Mouse (Mus musculus): ENCODE results near the gene C130026I21Rik. TPM values are rescaled to one million over a fixed set of nuclear protein-coding genes. Genes with fewer than 3 reads are reported as not detected.
"Not testable (repeated sequence)": the region's sequence is repeated elsewhere in the genome, so short reads cannot be mapped to it uniquely, and the experiment has no call there.

C130026I21Rik gene
- polyA plus RNA-seq, 1 experiment, result not detected

DNA sequence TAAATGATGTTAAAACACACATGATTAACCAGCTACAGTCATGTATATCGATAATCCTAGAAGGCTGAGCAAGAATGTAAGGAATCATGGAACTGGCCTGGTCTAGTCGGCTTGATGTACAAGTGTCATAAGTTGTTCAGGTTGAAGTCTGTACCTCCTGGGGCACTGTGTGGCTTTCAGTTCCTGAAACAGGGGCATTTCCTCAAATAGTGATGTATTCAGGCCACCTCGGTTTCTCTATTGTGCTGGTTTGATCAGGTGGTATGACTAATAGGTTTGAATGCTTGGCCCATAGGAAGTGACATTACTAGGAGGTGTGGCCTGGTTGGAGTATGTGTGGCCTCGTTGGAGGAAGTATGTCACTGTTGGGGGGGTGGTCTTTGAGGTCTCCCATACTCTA is 236.0 kb downstream of the C130026I21Rik start:
- not testable (repeated sequence) for H3K27ac ChIP-seq (ENCODE audit: insufficient read depth, low read depth, low read length); H3K4me1 ChIP-seq (ENCODE audit: control insufficient read depth, insufficient read depth, low read length); H3K4me3 ChIP-seq (ENCODE audit: insufficient read depth, low read depth, low read length)
- WGBS, result 74% methylated on average over 4 of the region's 4 CpGs

DNA sequence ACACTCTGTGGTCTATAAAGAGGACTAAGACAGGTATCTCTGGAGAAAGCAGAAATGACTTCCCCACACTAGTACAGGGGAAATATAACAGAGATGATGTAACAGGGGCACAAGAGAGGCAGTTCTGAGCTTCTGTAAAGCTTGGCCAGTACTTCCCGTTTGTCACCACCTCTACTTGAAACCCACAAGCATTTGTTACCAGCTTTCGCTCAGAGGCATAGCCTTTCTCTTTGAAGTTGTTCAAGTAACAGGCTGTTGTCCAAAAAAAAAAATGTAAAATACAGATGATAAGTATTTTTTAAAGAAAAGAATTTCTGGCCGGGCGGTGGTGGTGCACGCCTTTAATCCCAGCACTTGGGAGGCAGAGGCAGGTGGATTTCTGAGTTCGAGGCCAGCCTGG is 236.8 kb downstream of the C130026I21Rik start:
- H3K27ac ChIP-seq (ENCODE audit: insufficient read depth, low read depth, low read length); H3K4me1 ChIP-seq (ENCODE audit: control insufficient read depth, insufficient read depth, low read length); H3K4me3 ChIP-seq (ENCODE audit: insufficient read depth, low read depth, low read length): not testable (repeated sequence)
- WGBS, result 96% methylated on average over 5 of the region's 6 CpGs

DNA sequence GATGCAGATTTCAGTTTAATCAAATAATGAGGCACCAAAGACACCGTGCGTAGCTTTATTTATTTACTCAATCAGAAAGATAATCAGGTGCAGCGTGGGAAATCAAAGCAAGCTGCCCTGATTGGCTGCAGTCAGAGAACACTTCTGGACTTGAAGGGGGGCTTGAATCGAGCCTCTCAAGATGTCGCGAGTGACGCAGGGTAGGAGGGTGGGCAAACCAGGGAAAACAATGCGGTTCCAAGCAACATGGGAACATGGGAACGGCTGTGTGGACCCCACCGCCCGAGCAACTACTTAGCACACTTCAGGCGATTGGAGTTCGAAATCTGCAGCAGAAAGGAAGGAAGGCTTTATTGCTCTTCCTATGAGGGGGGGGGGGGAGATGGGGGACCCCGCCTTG is 240.2 kb downstream of the C130026I21Rik start:
- WGBS, result 59% methylated on average over 13 of the region's 14 CpGs
- not testable (repeated sequence) for H3K4me1 ChIP-seq (ENCODE audit: control insufficient read depth, insufficient read depth, low read length); H3K4me3 ChIP-seq (ENCODE audit: insufficient read depth, low read depth, low read length); H3K27ac ChIP-seq (ENCODE audit: insufficient read depth, low read depth, low read length)

DNA sequence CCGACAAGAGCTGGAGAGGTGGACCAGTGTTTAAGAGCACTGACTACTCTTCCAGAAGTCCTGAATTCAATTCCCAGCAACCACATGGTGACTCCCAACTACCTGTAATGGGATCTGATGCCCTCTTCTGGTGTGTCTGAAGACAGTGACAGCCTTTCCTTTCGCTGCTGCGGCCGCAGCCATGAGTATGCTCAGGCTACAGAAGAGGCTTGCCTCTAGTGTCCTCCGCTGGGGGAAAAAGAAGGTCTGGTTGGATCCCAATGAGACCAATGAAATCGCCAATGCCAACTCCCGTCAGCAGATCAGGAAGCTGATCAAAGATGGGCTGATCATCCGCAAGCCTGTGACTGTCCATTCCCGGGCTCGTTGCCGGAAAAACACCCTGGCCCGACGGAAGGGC is 258.4 kb downstream of the C130026I21Rik start:
- H3K27ac ChIP-seq (ENCODE audit: insufficient read depth, low read depth, low read length); H3K4me3 ChIP-seq (ENCODE audit: insufficient read depth, low read depth, low read length); H3K4me1 ChIP-seq (ENCODE audit: control insufficient read depth, insufficient read depth, low read length): not testable (repeated sequence)
- WGBS, result 93% methylated on average over 13 of the region's 13 CpGs

DNA sequence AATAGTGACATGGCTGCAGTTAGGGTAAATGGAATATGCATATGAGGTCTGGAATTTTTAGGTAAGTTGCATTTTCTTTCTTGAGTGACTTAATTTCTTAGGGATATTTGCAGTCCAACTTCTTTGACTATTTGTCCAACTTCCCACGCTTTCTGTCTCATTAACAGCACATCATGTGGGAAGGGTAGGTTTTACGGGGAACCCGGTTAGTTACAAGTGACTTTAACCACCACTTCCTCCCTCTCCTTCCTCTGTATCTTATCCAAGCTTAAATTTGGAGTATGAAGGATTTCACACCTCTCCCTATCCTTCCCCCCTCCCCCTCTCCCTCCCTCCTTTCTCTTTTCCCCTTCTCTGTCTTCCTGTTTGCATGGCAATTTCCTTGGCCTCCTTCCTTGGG is 259.4 kb downstream of the C130026I21Rik start:
- not testable (repeated sequence) for H3K4me1 ChIP-seq (ENCODE audit: control insufficient read depth, insufficient read depth, low read length); H3K27ac ChIP-seq (ENCODE audit: insufficient read depth, low read depth, low read length); H3K4me3 ChIP-seq (ENCODE audit: insufficient read depth, low read depth, low read length)
- WGBS, result 77% methylated on average over 3 of the region's 3 CpGs

DNA sequence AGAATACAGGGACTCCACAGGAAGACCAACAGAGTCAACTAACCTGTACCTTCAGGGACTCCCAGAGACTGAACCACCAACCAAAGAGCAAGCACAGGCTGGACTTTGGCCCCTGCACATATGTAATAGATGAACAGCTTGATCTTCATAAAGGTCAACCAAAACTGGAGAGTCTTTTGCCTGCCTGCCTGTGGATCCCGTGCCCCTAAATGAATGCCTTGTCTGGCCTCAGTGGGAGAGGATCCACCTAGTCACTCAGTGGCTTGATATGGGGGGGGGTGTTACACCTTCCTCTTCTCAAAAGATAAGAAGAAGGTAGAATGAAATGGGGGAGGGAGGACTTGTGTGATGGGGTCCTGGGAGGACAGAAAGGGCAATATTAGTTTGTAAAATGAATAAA is 262.6 kb downstream of the C130026I21Rik start:
- not testable (repeated sequence) for H3K27ac ChIP-seq (ENCODE audit: insufficient read depth, low read depth, low read length); H3K4me3 ChIP-seq (ENCODE audit: insufficient read depth, low read depth, low read length); H3K4me1 ChIP-seq (ENCODE audit: control insufficient read depth, insufficient read depth, low read length)
- WGBS, result 65% methylated on average over 1 of the region's 1 CpGs

DNA sequence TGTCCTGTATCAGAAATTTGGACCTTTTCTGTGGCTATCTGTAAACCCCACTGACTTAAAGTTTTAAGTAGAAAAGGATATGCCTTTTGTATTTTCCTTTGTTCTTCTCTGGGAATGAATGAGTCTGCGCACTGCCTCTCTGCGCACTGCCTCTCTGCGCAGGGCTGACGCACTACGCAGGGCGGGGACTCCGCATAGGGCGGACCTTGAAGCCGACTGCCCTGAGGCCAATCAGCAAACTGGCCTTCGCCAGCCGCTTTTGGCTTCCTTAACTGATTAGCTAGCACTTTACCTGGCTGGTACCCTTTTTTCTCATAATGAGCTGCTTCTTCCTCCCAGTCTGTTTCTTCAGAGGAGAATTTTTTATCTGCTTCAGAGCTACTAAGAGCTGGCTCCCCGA is 271.1 kb downstream of the C130026I21Rik start:
- H3K4me1 ChIP-seq (ENCODE audit: control insufficient read depth, insufficient read depth, low read length); H3K4me3 ChIP-seq (ENCODE audit: insufficient read depth, low read depth, low read length); H3K27ac ChIP-seq (ENCODE audit: insufficient read depth, low read depth, low read length): not testable (repeated sequence)
- 95% methylated on average over 9 of the region's 12 CpGs for WGBS

DNA sequence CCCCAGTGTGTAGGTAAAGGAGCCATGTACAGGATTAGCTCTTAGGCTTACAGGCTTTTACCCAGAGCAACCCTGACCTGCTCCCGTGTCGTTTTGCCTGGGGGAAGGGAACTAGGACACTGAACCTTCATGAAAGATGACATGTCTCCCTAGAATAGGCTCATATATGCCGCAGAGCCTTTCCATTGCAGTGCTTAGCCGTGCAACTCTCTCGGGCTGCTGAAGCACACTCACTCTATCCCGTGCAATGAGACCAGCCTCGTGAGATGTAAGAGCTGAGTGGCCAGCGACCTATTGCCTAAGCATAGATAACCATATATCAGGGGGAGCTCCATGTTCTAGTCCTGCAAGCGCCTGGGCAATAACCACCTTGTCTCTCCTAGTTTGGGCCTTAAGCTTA is 274.1 kb downstream of the C130026I21Rik start:
- not testable (repeated sequence) for H3K27ac ChIP-seq (ENCODE audit: insufficient read depth, low read depth, low read length); H3K4me1 ChIP-seq (ENCODE audit: control insufficient read depth, insufficient read depth, low read length); H3K4me3 ChIP-seq (ENCODE audit: insufficient read depth, low read depth, low read length)
- WGBS, result 91% methylated on average over 7 of the region's 9 CpGs

DNA sequence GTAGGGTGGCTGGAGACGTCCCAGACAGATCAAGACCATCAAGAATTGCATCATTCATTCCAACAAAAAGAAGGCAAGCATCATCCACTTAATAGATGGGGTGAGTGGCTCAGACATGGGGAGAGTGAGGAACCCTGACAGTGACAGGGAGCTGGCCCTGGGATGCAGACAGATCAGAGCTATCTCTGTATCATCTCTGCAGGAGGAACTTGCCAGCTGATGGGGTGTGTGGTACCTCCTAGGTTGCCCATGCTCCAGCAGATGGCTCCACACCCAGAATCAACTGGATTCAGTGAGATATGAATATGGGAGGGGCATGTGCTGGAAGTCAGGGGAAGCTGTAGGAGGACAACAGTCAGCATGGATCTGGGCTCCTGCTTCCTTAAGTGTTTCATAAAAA is 275.9 kb downstream of the C130026I21Rik start:
- H3K4me1 ChIP-seq (ENCODE audit: control insufficient read depth, insufficient read depth, low read length); H3K27ac ChIP-seq (ENCODE audit: insufficient read depth, low read depth, low read length); H3K4me3 ChIP-seq (ENCODE audit: insufficient read depth, low read depth, low read length): not testable (repeated sequence)
- no CpG with 5 or more reads among the region's 1 CpGs for WGBS

DNA sequence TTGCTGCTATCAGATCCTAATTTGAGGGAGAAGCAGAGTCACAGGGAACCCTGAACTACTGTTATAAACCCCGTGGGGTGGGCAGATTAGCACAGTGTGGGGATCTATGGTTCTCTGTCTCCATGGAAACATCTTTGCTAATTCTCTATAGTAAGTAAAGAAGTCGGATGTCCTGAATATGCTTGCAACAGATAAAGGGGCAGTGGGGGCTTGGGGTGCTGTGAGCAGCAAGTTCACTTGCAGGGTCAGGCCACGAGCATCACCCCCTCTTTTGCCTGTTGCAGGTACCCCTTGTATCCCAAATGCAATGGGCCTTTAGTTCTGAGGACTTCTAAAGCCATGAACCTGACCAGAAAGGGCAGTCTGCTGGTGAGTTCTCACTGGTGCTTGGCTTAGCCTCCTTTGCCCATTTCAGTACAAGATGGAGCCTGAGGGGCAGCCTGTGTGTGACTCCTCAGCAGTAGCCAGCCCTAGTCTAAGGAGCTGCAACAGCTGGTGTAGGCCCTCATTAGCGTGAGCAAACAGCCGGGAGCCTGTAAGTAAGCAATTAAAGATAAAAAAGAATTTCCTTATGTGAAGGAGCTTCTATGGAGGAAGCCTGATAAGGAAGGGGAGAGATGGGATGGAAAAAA is 276.6 kb downstream of the C130026I21Rik start:
- 30% methylated on average over 2 of the region's 5 CpGs for WGBS
- H3K4me3 ChIP-seq (ENCODE audit: insufficient read depth, low read depth, low read length); H3K4me1 ChIP-seq (ENCODE audit: control insufficient read depth, insufficient read depth, low read length); H3K27ac ChIP-seq (ENCODE audit: insufficient read depth, low read depth, low read length): not testable (repeated sequence)

DNA sequence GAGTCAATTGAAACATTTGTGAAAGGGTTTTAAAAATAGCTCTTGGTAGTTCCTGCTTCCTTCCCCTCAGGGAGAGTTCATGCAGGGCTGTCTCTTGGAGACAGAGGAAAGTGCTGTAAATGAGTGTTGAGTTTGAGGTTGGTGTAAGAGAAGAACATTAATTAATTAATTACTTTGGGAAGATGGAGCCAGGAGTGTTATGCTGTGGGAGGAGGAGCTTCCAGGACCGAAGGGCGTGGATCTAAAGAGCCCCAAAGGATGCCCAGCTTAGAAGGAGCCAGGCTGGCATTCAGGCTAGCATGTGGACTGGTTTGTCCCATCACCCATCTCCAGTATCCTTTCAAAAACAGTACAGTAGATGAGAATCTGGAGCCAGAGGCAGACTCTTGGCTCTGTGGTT is 277.1 kb downstream of the C130026I21Rik start:
- not testable (repeated sequence) for H3K4me3 ChIP-seq (ENCODE audit: insufficient read depth, low read depth, low read length); H3K4me1 ChIP-seq (ENCODE audit: control insufficient read depth, insufficient read depth, low read length); H3K27ac ChIP-seq (ENCODE audit: insufficient read depth, low read depth, low read length)
- no CpG with 5 or more reads among the region's 2 CpGs for WGBS

DNA sequence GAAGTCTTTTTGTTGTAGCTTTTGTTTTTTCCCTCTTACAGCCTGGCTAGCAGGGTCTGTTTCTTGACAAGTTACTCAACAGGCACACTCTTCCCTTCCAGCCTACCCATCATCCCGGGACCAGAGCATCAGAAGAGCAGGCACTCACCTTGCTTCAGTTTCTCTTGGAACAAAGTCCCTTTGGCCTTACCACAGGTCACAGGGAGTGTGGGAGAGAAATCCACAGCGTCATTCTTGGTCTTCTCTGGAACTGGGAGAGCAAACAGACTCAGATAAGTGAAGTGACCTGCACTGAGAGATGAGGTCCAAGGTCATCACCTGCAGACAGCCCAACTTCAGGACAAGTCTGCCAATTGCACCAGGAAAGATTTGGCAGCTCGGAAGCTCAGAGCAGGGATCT is 277.5 kb downstream of the C130026I21Rik start:
- WGBS, result no CpG with 5 or more reads among the region's 3 CpGs
- H3K4me3 ChIP-seq (ENCODE audit: insufficient read depth, low read depth, low read length); H3K4me1 ChIP-seq (ENCODE audit: control insufficient read depth, insufficient read depth, low read length); H3K27ac ChIP-seq (ENCODE audit: insufficient read depth, low read depth, low read length): not testable (repeated sequence)

DNA sequence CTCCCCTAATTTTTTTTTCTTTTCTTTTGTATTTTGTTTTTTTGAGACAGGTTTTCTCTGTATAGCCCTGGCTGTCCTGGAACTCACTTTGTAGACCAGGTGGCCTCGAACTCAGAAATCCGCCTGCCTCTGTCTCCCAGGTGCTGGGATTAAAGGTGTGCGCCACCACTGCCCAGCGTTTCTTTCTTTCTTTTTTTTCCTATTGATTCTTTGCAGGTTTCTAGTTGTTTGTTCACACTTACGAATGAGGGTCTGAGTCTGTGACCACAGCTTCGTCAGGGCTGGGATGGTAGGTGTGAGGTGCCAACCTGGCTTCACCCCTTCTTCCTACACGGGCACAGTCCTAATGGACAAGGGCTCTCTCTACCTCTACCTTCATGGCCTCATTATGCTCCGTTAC is 281.3 kb downstream of the C130026I21Rik start:
- not testable (repeated sequence) for H3K4me1 ChIP-seq (ENCODE audit: control insufficient read depth, insufficient read depth, low read length); H3K4me3 ChIP-seq (ENCODE audit: insufficient read depth, low read depth, low read length); H3K27ac ChIP-seq (ENCODE audit: insufficient read depth, low read depth, low read length)
- 87% methylated on average over 8 of the region's 8 CpGs for WGBS

DNA sequence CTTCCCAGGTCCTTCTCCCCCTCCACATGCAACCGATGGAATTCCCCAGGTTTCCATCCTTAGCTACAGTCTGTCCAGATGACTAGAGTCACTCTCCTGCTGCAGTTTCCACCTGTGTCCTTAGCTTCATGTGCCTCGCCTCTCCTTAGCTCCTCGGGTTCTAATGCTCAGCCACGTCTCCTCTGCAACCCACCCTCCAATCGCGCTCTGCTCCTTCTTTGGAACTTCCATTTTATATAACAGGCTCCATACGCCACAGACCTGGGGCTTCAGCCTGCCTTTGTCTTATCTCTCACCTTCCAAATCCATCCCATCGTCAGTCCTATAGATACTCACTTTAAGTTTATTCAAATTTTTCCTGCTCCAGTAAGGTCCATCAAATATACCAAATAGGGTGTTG is 282.6 kb downstream of the C130026I21Rik start:
- 85% methylated on average over 8 of the region's 8 CpGs for WGBS
- not testable (repeated sequence) for H3K4me1 ChIP-seq (ENCODE audit: control insufficient read depth, insufficient read depth, low read length); H3K27ac ChIP-seq (ENCODE audit: insufficient read depth, low read depth, low read length); H3K4me3 ChIP-seq (ENCODE audit: insufficient read depth, low read depth, low read length)

DNA sequence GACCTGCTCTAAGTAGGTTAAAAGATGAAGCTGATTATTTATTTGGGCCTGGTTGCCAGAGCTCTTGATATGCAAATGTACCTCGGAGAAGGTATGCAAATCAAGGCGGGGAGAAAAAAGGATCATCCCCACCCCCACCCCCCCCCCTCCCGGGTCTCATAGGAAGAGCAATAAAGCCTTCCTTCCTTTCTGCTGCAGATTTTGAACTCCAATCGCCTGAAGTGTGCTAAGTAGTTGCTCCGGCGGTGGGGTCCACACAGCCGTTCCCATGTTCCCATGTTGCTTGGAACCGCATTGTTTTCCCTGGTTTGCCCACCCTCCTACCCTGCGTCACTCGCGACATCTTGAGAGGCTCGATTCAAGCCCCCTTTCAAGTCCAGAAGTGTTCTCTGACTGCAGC is 308.6 kb downstream of the C130026I21Rik start:
- not testable (repeated sequence) for H3K27ac ChIP-seq (ENCODE audit: insufficient read depth, low read depth, low read length)
- WGBS, result 7% methylated on average over 12 of the region's 12 CpGs

DNA sequence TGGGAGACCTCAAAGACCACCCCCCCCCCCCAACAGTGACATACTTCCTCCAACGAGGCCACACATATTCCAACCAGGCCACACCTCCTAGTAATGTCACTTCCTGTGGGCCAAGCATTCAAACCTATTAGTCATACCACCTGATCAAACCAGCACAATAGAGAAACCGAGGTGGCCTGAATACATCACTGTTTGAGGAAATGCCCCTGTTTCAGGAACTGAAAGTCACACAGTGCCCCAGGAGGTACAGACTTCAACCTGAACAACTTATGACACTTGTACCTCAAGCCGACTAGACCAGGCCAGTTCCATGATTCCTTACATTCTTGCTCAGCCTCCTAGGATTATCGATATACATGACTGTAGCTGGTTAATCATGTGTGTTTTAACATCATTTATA is 312.7 kb downstream of the C130026I21Rik start:
- WGBS, result 81% methylated on average over 4 of the region's 4 CpGs
- H3K4me1 ChIP-seq (ENCODE audit: control insufficient read depth, insufficient read depth, low read length); H3K4me3 ChIP-seq (ENCODE audit: insufficient read depth, low read depth, low read length); H3K27ac ChIP-seq (ENCODE audit: insufficient read depth, low read depth, low read length): not testable (repeated sequence)

More for the DNA sequence above, 308.6 kb downstream of the C130026I21Rik start:
- H3K4me3 ChIP-seq (ENCODE audit: insufficient read depth, low read depth, low read length); H3K4me1 ChIP-seq (ENCODE audit: control insufficient read depth, insufficient read depth, low read length): not testable (repeated sequence)

Measured in olfactory bulb, adult 2 months (tissue).